Mouse (Mus musculus): Measurements from ENCODE around the gene Galnt12.
A peak's percentile ranks its signal among the peaks of the same experiment; 100 is the strongest.

Gene Galnt12

GRCm38 (mm10) chr4:47091493-47092386, at the start of gene Galnt12:
Gene Galnt12, plus strand, starts transcription at chr4:47091909.
- no peak for DNase-seq

GRCm38 (mm10) chr4:47043866-47044265, 47.8 kb upstream of the Galnt12 start:
- DNase-seq = no peak

GRCm38 (mm10) chr4:47046974-47047373, 44.7 kb upstream of the Galnt12 start:
- DNase-seq = no peak

GRCm38 (mm10) chr4:47047765-47048164, 43.9 kb upstream of the Galnt12 start:
- no peak for DNase-seq

GRCm38 (mm10) chr4:47049216-47049615, 42.5 kb upstream of the Galnt12 start:
- DNase-seq = peak; percentile 52

- DNase-seq = peak; percentile 83
Observed at GRCm38 (mm10) chr4:47050167-47050566, 41.5 kb upstream of the Galnt12 start.

- peak; percentile 27 for DNase-seq
Observed at GRCm38 (mm10) chr4:47050642-47051381, 40.9 kb upstream of the Galnt12 start.

GRCm38 (mm10) chr4:47051905-47052304, 39.8 kb upstream of the Galnt12 start:
- no peak for DNase-seq

- peak; percentile 52 for DNase-seq
Observed at GRCm38 (mm10) chr4:47055170-47055569, 36.5 kb upstream of the Galnt12 start.

- DNase-seq = peak; percentile 63
Observed at GRCm38 (mm10) chr4:47055570-47056080, 36.1 kb upstream of the Galnt12 start.

GRCm38 (mm10) chr4:47056791-47057509, 34.8 kb upstream of the Galnt12 start, which contains the start of gene Anks6:
Gene Anks6, minus strand, starts transcription at chr4:47057427.
- DNase-seq = peak; percentile 86

GRCm38 (mm10) chr4:47057510-47058325, 34.0 kb upstream of the Galnt12 start:
- DNase-seq = no peak

GRCm38 (mm10) chr4:47060900-47061299, 30.8 kb upstream of the Galnt12 start:
- DNase-seq = peak; percentile 32

GRCm38 (mm10) chr4:47075054-47075453, 16.7 kb upstream of the Galnt12 start:
- DNase-seq = no peak

GRCm38 (mm10) chr4:47079997-47080646, 11.6 kb upstream of the Galnt12 start:
- no peak for DNase-seq

GRCm38 (mm10) chr4:47080647-47081010, 11.1 kb upstream of the Galnt12 start:
- no peak for DNase-seq

- no peak for DNase-seq
Observed at GRCm38 (mm10) chr4:47083824-47084223, 7.9 kb upstream of the Galnt12 start.

GRCm38 (mm10) chr4:47088671-47089070, 3.0 kb upstream of the Galnt12 start:
- no peak for DNase-seq

GRCm38 (mm10) chr4:47092387-47093021, 795 bp downstream of the Galnt12 start:
- peak; percentile 6 for DNase-seq

- no peak for DNase-seq
Observed at GRCm38 (mm10) chr4:47093161-47093560, 1.5 kb downstream of the Galnt12 start.

- no peak for DNase-seq
Observed at GRCm38 (mm10) chr4:47093647-47094046, 1.9 kb downstream of the Galnt12 start.
